Mouse (Mus musculus): ENCODE results near the gene Amer3.

GRCm38 (mm10) chr1:34573221-34573620, 6.2 kb upstream of the Amer3 start:
- no peak for TF ChIP-seq CTCF (conservative IDR thresholded peaks at IDR 0.05; ENCODE audit: low read length)
- no peak for TF ChIP-seq NANOG (IDR thresholded peaks at IDR 0.05; ENCODE audit: borderline replicate concordance, low read length)
